ENCODE assay signal across 7 mouse cellular contexts in genomic region chr1:67218339-67218944, GRCm38 (mm10).
DNase-seq lines count a peak whose midpoint lies in the region; ATAC-seq lines count a peak whose summit lies in the region.

No protein-coding gene starts in this region.

- no peak overlapping the region for H3K4me2 ChIP-seq in limb, embryonic 11.5 days (ENCODE audit: low read depth, severe bottlenecking)
- H3K4me2 ChIP-seq in hindbrain, embryonic 14.5 days (replicated peaks): no peak overlapping the region
- no peak overlapping the region for H3K4me2 ChIP-seq in neural tube, embryonic 15.5 days

- no peaks in the 10 kb centered on the region for H3K4me1 ChIP-seq in limb, embryonic 11.5 days (ENCODE audit: control insufficient read depth, insufficient read depth, low read length)
- H3K4me1 ChIP-seq in limb, embryonic 10.5 days: no peaks in the 10 kb centered on the region
- H3K4me1 ChIP-seq in hindbrain, embryonic 14.5 days (replicated peaks; ENCODE audit: control insufficient read depth, insufficient read depth, low read length): peaks cover 5% of the 10 kb centered on the region; the same call in 1 of the 2 replicates
- H3K4me1 ChIP-seq in neural tube, embryonic 15.5 days: no peaks in the 10 kb centered on the region

- ATAC-seq in limb, embryonic 11.5 days (ENCODE audit: insufficient number of reproducible peaks, low FRiP score, low TSS enrichment, low read depth): no peak
- ATAC-seq in hindbrain, embryonic 14.5 days (ENCODE audit: low FRiP score): peak; percentile 24; the same call in 1 of the 2 replicates
- peak; percentile 38 for ATAC-seq in neural tube, embryonic 15.5 days (ENCODE audit: low FRiP score)

- no peaks in the 10 kb centered on the region for H3K9me3 ChIP-seq in limb, embryonic 11.5 days (ENCODE audit: control insufficient read depth, low read length)
- no peaks in the 10 kb centered on the region for H3K9me3 ChIP-seq in limb, embryonic 10.5 days (replicated peaks)
- H3K9me3 ChIP-seq in hindbrain, embryonic 14.5 days (ENCODE audit: control insufficient read depth, low read length): no peaks in the 10 kb centered on the region
- H3K9me3 ChIP-seq in neural tube, embryonic 15.5 days (replicated peaks): no peaks in the 10 kb centered on the region

- no peak overlapping the region for H3K9ac ChIP-seq in limb, embryonic 11.5 days (ENCODE audit: low read length)
- H3K9ac ChIP-seq in hindbrain, embryonic 14.5 days: no peak overlapping the region
- no peak overlapping the region for H3K9ac ChIP-seq in neural tube, embryonic 15.5 days (replicated peaks)

- 56% methylated on average over 2 of the region's 2 CpGs for WGBS in limb, embryonic 11.5 days
- 59% methylated on average over 2 of the region's 2 CpGs for WGBS in limb, embryonic 10.5 days
- WGBS in hindbrain, embryonic 14.5 days: 34% methylated on average over 2 of the region's 2 CpGs
- WGBS in neural tube, embryonic 15.5 days: 24% methylated on average over 2 of the region's 2 CpGs

- no peaks in the 10 kb centered on the region for H3K36me3 ChIP-seq in limb, embryonic 11.5 days (ENCODE audit: control insufficient read depth, insufficient read depth, low read length)
- H3K36me3 ChIP-seq in limb, embryonic 10.5 days: no peaks in the 10 kb centered on the region
- no peaks in the 10 kb centered on the region for H3K36me3 ChIP-seq in hindbrain, embryonic 14.5 days (replicated peaks; ENCODE audit: control insufficient read depth, insufficient read depth)
- H3K36me3 ChIP-seq in neural tube, embryonic 15.5 days: no peaks in the 10 kb centered on the region

- H3K27me3 ChIP-seq in limb, embryonic 11.5 days (ENCODE audit: control insufficient read depth, insufficient read depth, low read length): no peaks in the 10 kb centered on the region
- H3K27me3 ChIP-seq in limb, embryonic 10.5 days (ENCODE audit: low read depth, poor library complexity, severe bottlenecking): no peaks in the 10 kb centered on the region
- H3K27me3 ChIP-seq in hindbrain, embryonic 14.5 days (ENCODE audit: control insufficient read depth, insufficient read depth, low read length): no peaks in the 10 kb centered on the region
- no peaks in the 10 kb centered on the region for H3K27me3 ChIP-seq in neural tube, embryonic 15.5 days (replicated peaks)

- no peak overlapping the region for H3K27ac ChIP-seq in limb, embryonic 11.5 days (replicated peaks; ENCODE audit: low read depth, low read length)
- H3K27ac ChIP-seq in limb, embryonic 10.5 days: no peak overlapping the region
- H3K27ac ChIP-seq in hindbrain, embryonic 14.5 days: 0 out of 2 replicates have a peak overlapping the region, but pooled peaks have one; percentile 7
- H3K27ac ChIP-seq in neural tube, embryonic 15.5 days (replicated peaks): no peak overlapping the region

- peak; percentile 23 for DNase-seq in limb, embryonic 11.5 days (ENCODE audit: low spot score)
- no peak for DNase-seq in limb, embryonic 10.5 days (ENCODE audit: low spot score)
- peak; percentile 66 for DNase-seq in brain, adult 2 months (ENCODE audit: low read depth, low spot score)
- peak; percentile 69 for DNase-seq in hindbrain, embryonic 14.5 days (ENCODE audit: low spot score)
- no peak for DNase-seq in yolk sac, embryonic 10.5 days (ENCODE audit: low spot score)
- DNase-seq in thymus, adult 18-20 months: no peak

- no peak overlapping the region for H3K4me3 ChIP-seq in limb, embryonic 11.5 days (ENCODE audit: low read depth, low read length)
- no peak overlapping the region for H3K4me3 ChIP-seq in limb, embryonic 10.5 days
- no peak overlapping the region for H3K4me3 ChIP-seq in hindbrain, embryonic 14.5 days (replicated peaks; ENCODE audit: low read length)
- no peak overlapping the region for H3K4me3 ChIP-seq in neural tube, embryonic 15.5 days (replicated peaks)

Comparison
In these comparisons a context has a peak if more than half of its experiments do, and no peak if none do; other contexts are left out.
1. DNase-seq: peak in limb, embryonic 11.5 days (single experiment), brain, adult 2 months (single experiment) and hindbrain, embryonic 14.5 days (single experiment); none in limb, embryonic 10.5 days (single experiment), yolk sac, embryonic 10.5 days (single experiment) and thymus, adult 18-20 months (0 of 2).